Mouse (Mus musculus): ENCODE data around the gene Clic1.
A peak's percentile ranks its signal among the peaks of the same experiment; 100 is the strongest.
"Not testable (repeated sequence)": the region's sequence is repeated elsewhere in the genome, so short reads cannot be mapped to it uniquely, and the experiment has no call there.

Gene Clic1

DNA sequence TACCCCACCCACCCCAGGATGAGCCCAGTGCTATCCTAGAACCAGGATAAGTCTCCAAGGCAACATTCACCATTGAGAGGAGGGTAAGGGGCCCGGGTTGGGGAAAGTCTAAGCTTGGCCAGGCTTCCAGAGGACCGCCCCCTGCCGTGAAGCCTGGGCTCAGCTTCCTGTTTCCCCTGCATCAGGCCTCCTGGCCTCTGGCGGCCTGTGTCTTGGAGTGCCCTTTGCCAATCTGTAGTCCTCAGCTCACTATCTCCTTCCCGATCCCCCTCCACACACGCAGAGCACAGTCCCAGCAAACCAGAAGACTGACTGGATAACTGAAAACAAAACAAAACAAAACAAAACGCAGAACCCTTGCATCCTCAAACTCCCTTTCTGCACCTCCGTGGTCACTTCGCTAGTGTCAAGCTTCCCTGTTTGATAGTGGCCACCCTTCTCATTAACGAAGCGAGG lies at the start of gene Clic1:
TSS of gene Clic1 (plus strand) at position 406 of the 456 bp plus-strand sequence.
- DNase-seq (ENCODE audit: low spot score in 2 of 2) = no peak

DNA sequence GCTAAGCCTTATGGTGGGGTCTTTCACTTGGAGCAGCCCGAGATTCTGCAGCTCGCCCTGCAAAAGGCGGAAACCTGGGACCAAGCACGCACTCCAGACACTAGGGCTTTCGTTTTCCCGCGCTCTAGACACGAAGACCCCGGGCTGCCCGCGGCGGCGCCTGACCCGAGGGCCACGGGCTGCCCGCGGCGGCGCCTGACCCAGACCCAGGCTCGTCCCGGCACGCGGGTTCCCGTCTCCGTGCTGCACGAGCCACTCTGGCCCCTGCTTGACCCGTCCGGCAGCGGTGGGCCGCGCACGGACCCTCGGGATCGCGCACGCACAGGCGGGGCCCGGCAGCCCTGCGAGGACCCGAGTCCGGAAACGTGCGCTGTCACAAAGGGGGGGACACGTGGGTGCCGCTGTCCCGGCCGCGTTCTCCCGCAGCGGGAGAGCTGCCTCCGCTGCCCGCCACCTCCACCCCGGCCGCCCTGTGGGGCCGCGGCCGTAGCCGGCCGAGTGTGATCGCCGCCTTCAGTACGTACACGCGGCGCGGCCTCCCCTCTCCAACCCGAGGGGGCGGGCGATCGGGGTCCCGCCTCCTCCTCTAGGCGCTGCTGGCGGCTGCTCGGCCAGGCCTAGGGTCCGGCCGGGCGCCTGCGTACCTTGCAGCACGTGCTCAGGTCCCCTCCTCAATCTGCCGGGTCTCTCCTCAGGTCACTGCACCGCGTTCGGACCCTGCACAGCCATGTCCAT lies 48.9 kb upstream of the Clic1 start, which contains the start of gene Vars:
TSS of gene Vars (plus strand) at position 271 of the 735 bp plus-strand sequence.
- peak; percentile 82 to 92 for DNase-seq (ENCODE audit: low spot score in 2 of 2)

DNA sequence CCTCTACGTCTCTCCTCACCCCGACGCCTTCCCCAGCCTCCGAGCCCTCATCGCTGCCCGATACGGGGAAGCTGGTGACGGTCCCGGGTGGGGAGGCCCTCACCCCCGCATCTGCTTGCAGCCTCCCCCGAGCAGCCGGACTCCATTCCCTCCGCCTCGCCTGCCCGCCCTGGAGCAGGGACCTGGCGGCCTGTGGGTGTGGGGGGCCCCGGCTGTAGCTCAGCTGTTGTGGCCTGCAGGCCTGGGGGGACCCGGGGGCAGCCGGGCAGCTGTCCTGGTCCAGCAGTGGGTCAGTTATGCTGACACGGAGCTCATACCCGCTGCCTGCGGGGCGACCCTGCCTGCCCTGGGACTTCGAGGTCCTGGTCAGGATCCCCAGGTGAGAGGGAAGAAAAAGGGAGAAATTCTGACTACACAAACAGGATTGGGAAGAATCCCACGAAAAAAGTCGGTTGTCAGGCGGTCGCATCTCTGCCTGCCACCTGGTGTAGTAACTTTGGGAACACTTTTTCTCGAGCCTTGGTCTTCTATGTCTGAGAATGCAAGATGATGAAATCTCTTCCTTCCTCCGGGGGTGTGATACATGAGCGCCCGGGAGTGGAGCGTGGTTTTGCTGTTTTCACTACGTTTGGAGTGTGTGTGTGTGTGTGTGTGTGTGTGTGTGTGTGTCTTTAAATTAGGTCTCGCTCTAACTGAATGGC lies 48.2 kb upstream of the Clic1 start:
- no peak for DNase-seq (ENCODE audit: low spot score in 2 of 2)

DNA sequence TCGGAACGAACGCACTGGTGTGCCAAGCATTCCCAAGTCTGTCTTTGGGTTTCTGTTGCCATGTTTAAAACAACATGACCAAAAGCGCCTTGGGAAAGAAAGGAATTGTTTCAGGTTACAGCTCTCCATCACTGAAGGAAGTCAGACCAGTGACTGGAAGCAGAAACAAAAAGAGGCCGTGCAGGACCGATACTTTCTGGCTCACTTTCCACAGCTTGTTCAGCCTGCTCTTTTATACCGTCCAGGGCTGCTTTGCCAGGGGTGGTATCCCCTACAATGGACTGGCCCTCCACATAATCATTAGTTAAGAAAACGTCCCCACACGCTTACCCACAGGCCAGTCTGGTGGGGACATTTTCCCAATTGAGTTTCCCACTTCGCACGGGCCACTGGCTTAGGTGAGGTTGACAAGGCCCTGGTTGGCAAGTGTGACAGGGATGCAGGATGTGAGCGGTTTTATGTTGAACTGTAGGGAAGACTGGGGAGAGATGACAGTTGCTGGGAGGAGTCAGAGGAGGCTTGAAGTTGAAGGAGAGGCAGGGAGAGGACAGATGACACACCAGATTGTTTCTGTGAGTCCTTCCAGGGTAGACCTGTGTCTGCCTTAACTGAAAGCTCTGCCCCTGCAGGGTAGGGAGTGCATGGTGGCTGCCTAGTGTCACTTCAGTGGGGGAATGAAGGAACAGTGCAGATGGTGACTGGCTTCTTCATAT lies 47.5 kb upstream of the Clic1 start:
- DNase-seq (ENCODE audit: low spot score in 2 of 2) = no peak

DNA sequence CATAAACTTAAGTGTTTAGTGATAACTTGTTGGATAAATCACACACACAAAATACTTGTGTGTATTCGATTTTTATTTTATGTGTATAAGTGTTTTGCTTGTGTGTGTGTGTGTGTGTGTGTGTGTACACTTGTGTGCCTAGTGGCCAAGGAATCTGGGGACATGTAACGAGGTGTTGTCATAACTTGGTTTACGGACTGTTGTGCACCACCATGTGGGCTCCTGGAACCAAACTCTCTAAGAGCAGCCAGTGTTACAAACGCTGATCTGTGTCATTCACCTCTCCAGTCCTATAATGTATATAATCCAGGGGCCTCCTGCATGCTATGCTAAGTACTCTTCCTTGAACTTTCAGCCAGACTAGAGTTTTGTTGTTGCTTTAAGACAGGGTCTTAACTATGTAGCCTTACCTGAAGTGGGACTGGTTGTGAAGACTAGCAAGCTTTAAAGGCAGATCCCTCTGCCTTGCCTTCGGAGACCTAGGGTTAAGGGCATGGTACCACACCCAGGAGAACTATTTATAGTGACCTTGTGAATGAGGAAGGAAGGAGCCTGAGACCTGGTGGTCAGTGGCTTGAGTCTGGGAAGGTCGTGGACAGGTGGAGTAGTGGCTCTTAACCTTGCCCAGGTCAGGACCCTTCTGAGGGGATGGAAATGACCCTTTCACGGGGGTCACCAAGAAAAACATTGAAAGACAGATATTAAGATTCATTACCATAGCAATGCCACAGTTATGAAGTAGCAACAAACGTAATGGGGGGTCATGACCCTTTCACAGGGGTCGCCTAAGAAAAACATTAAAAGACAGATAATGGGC lies 46.5 kb upstream of the Clic1 start:
- no peak for DNase-seq (ENCODE audit: low spot score in 2 of 2)

DNA sequence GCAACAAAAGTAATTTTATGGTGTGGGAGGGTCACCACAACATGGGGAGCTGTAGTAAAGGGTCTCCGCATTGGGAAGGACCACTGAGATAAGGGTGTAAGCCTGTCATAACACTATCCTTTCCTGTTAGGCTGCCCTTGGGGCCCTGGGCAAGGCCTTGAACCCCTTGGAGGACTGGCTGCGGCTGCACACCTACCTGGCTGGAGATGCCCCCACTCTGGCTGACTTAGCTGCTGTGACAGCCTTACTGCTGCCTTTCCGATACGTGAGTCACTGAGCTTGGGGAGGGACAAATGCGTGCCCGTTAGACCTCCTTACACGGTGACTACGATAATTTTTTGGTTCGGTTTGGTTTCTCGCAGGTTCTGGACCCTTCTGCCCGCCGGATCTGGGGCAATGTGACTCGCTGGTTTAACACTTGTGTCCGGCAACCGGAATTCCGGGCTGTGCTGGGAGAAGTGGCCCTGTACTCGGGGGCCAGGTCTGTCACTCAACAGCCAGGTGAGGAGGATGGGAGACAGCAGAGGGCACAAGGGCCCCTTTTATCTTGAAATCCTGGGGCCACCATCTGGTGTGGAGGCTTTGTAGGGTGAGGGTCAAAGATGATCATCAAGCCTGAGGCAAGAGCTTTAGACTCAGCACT lies 45.6 kb upstream of the Clic1 start:
- no peak for DNase-seq (ENCODE audit: low spot score in 2 of 2)

DNA sequence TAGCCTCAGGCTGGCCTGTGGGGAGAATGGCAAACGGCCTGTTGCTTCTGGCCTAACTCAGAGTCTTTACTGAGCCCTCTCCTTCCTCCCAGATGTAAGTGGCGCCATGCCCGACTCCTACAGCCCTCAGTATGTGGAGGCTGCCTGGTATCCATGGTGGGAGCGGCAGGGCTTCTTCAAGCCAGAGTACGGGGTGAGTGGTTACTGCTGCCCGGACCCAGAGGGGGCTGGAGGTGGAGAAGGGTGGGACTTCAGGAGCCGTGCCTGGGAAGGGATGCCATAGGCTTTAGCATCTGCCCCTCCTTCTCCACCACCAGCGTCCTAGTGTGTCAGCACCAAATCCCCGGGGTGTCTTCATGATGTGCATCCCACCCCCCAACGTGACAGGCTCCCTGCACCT lies 44.6 kb upstream of the Clic1 start:
- no peak for DNase-seq (ENCODE audit: low spot score in 2 of 2)

DNA sequence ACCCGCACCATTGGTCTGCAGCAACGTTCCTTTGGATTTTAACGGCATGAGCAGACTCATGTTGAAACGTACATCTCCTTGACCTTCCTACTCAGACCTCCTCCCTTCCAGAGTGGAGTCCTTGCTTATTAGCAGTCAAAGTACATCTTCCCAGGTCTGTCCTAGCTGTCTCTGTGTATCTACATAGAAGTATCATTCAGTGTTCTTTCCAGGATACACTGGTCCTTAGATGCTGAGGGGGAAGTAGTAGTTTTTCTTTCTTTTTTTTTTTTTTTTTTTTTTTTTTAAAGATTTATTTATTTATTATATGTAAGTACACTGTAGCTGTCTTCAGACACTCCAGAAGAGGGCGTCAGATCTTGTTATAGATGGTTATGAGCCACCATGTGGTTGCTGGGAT lies 43.9 kb upstream of the Clic1 start:
- not testable (repeated sequence) for DNase-seq (ENCODE audit: low spot score in 2 of 2)

DNA sequence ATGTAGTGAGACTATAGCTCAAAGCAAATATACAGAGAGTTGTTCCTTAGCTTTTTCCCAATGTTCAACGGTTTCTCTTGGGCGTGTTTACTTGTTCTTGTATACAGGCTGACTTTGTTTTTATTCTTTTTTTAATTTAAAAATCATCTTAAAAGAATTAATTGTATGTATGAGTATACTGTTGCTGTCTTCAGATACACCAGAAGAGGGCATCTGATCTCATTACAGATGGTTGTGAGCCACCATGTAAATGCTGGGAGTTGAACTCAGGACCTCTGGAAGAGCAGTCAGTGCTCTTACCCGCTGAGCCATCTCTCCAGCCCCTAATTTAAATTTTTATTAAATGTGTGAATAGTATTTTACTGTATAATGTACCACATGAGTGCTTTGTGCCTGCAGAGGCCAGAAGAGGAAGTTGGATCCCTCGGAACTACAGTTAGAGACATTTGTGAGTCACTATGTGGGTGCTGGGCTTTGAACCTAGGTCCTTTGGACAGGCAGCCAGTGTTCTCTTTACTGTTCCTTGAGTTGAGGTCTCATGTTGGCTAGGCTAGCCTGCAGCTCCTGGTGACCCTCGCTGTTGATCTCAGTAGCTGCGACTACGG lies 42.3 kb upstream of the Clic1 start:
- no peak for DNase-seq (ENCODE audit: low spot score in 2 of 2)

DNA sequence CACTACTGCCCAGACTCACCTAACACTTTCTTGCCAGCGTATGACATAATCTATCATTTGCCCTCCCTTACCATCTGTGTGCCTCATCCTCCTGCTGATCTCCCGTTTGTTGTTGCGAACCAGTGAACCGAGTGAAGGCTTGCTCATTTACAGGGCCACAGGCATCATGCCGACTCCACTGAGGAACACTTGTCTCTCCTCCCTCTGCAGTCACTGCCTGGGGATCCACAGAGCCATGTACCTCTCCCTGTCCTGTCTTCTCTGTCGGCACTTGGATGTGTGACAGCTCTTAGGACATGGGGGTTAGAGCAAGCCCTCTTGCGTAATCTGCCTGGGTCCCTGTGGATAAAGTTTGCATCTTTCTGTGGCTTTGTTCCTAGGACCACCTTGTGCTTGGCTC lies 40.2 kb upstream of the Clic1 start:
- no peak for DNase-seq (ENCODE audit: low spot score in 2 of 2)

DNA sequence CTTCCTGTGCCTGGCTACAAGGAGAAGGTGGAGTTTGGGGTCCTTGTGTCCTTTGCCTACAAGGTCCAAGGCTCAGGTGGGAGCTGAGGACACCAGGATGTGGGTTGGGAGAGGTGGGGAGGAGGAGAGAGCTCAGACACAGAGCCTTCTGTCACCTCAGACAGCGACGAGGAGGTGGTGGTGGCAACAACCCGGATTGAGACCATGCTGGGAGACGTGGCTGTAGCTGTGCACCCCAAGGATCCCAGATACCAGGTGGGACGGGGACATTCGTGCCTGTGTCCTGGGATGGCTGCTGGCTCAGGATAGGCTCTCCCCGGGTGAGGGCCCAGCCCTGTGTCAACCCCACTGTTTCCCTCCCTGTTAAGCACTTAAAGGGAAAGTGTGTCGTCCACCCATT lies 38.3 kb upstream of the Clic1 start:
- no peak for DNase-seq (ENCODE audit: low spot score in 2 of 2)

DNA sequence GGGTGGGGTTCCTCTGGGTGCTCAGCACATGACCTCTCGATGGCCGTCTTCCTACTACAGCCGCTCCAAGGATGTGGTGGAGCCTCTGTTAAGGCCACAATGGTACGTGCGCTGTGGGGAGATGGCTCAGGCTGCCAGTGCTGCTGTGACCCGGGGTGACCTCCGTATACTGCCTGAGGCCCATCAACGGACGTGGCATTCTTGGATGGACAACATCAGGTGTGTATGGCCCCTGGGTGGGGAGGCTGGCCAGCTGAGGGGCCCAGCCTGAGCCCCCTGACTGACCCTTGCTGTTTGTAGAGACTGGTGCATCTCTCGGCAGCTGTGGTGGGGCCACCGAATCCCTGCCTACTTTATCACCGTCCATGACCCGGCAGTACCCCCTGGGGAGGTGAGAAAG lies 37.3 kb upstream of the Clic1 start:
- no peak for DNase-seq (ENCODE audit: low spot score in 2 of 2)

DNA sequence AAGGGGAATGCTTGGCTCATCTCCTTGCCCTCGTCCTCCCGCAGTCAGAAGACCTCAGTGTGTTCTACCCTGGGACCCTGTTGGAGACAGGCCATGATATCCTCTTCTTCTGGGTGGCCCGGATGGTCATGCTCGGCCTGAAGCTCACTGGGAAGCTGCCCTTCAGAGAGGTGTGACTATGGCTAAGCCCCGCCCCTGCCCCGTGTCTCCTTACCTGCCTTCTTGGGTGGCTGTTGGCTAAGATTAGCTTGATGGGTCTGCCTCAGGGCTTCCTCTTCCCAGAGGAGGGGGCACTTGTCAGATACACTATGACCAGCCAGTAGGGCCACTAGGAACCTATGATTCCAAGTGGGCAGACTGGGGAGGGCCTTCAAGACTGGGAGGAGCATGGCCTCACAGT lies 36.5 kb upstream of the Clic1 start:
- DNase-seq (ENCODE audit: low spot score in 2 of 2) = no peak

DNA sequence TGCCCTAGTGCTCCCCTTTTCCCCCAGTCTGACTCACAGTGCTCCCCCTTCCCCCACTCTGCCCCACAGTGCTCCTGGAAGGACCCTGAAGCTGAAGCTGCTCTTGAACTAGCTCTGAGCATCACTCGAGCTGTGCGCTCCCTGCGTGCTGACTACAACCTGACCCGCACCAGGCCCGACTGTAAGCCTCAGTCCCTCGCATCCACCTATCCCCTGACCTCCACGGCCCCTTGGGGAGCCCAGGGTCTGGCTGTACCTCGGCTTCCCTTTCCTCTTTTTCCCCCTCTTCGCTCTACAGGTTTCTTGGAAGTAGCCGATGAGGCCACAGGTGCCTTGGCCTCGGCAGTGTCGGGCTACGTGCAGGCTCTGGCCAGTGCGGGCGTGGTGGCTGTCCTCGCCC lies 34.5 kb upstream of the Clic1 start:
- DNase-seq (ENCODE audit: low spot score in 2 of 2) = no peak

DNA sequence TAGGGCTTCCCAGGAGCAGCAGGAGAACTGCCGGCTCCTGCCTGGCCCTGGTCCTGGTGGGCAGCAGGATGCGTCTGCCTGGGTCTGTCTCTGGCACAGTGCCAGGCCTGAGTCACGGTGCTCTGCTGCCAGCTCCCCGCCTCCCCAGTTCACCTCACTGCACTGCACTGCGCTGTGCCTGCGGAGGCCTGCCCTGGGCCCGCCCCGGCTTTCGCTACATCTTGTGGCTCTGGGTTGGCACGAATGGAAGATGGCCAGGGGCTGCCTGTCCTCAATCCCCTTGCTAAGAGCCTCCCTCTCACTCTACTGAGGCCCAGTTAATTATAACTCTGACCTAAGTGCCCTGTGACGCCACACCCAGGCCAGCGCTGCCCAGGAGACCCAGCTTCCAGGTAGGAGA lies 33.4 kb upstream of the Clic1 start, which contains the start of gene Vwa7:
TSS of gene Vwa7 (plus strand) at position 204 of the 400 bp plus-strand sequence.
- peak; percentile 49 to 60 for DNase-seq (ENCODE audit: low spot score in 2 of 2)

DNA sequence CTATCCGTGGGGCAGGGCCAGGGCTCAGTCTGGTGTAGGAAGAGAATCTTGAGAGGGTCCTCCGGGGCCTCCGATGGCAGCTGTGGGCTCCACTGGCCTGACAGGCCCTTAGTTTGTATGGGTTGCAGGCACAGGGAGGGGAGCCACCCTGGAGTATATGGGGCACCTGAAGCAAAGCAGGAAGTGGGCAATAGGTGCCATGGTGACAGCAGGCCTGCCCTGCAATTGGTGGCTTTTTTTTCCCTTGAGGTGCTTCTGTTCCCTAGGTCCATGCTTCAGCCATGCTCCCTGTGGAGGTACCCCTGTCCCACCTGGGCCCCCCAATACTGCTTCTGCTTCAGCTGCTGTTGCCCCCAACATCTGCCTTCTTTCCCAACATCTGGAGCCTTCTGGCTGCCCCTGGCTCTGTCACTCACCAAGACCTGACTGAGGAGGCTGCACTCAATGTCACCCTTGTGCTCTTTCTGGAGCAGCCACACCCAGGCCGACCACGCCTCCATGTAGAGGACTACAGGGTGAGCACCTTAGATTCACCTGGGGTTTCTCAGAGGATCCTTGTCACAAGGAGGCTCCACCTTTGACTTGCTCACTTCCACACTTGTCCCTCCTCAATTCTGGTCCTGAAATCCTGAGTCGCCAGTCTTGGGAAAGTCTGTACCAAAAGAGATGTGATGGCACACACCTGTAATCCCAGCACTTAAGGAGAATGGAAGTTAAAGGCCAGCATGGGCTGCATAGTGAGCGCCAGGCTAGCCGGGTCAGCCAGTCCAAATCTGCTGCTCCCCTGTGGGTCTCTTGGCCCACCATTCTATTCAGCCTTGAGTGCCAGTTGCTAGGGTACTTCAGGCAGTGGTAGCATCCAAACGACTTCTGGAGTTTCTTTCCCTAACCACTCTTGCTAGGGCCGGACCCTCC lies 32.7 kb upstream of the Clic1 start:
- DNase-seq (ENCODE audit: low spot score in 2 of 2) = peak in 1 of 2 experiments; percentile 29

DNA sequence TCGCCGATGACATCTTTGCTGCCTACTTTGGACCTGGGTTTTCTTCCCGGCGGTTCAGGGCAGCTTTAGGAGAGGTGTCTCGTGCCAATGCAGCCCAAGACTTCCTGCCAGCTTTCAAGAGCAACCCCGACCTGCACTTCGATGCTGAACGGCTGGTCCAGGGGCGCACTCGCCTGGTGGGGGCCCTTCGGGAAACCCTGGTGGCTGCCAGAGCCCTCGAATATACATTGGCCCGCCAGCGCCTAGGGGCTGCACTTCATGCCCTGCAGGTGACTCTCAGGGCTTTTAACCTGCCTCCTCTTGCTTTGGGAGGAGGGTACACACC lies 32.1 kb upstream of the Clic1 start:
- no peak for DNase-seq (ENCODE audit: low spot score in 2 of 2)

DNA sequence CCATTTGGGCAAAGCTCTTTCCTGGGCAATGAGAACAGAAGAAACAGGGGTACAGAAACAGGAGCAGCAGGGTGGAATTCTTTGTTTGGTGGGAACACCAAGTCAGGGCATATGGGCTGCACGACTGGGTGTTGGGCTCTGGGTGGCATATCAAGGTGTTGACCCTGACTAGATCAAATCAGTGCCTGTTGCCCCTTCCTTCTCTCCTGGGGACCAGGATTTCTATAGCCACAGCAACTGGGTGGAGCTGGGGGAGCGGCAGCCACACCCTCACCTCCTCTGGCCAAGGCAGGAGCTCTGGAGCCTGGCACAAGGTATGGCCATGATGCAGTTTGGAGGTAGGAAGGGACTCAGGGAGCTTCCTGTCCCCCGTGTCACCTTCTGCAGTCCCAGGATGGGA lies 31.6 kb upstream of the Clic1 start:
- DNase-seq (ENCODE audit: low spot score in 2 of 2) = no peak

DNA sequence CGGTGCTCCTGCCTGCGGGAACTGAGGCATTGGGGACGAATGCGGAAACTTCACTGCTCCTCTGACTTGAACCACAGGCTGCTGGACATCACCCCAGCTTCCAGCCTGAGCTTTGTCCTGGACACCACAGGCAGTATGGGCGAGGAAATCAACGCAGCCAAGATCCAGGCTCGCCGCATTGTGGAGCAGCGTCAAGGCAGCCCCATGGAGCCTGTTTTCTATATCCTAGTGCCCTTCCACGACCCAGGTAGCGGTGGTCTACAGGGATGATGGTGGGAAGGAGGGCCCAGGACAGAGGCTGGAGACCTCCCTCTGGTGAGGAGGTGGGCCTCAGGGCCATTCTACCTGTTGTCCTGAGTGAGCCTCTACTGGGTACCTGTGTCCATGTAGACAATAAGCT lies 29.9 kb upstream of the Clic1 start:
- DNase-seq (ENCODE audit: low spot score in 2 of 2) = no peak

DNA sequence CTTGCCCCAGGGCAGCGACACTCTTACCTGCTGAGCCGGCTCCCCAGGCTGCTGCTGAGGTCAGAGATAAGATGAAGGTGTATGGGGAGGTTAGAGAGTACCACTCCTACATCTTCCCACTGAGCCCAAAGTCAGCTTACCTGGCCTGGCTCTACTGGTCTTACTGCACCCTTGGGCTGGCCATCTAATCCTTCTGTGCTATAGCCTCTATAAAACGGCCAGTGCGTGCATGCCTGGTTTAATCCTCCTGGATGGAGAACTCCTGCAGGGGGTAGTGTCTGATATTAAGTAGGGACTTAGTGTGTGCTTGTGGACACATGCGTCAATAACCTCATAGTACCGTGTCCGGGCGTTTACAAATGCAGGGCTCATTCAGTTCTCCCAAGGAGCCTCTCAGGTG lies 29.2 kb upstream of the Clic1 start:
- DNase-seq (ENCODE audit: low spot score in 2 of 2) = no peak
